Comparison of ENCODE assay signal across 15 mouse cellular contexts in the genomic region with DNA sequence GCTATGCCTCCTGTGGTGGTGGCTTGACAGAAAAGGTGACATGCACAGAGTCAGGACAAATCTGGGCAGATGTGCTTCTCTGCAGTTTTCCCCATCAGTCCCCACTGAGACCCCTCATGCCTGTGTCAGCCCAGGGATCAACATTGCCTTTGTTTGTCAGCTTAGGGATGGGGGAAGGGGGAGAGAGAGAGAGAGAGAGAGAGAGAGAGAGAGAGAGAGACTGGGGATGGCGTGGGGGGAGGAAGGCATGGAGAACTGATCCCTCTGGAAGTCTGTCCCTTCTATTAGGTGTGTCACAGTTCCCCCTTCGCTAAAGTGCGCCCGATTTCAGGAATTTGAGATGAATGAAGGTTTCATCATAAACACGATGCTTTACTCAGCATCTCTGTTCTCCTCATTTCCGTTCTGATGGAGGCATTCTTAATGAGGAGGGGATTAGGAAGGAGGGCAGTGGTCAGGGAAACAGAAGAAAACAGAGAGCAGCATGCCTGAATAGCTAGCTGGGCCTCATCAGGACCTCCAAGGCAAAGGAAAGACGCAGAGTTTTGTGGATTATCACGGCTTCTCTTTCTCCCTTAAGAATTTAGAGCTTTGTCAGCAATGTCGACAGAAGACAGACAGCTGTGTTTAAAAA. TPM values are rescaled to one million over a fixed set of nuclear protein-coding genes. Genes with fewer than 3 reads are reported as not detected.
A peak's percentile ranks its signal among the peaks of the same experiment; 100 is the strongest.
DNase-seq lines count a peak whose midpoint lies in the region; ATAC-seq lines count a peak whose summit lies in the region.
"Had no signal": no experiment of that assay in that cellular context is flagged by ENCODE, and none has a peak within 500 bp of the region (broad histone marks: within the 10 kb centered on the region; RNA-seq: fewer than 3 reads in every experiment).

No protein-coding gene starts in this region.

- H3K9me3 ChIP-seq in hindbrain, embryonic 10.5 days: no peaks in the 10 kb centered on the region
- H3K9me3 ChIP-seq in hindbrain, embryonic 14.5 days (ENCODE audit: control insufficient read depth, low read length): no peaks in the 10 kb centered on the region
- 0 out of 2 replicates have a peak, but pooled peaks cover 2% of the 10 kb centered on the region for H3K9me3 ChIP-seq in forebrain, embryonic 16.5 days (ENCODE audit: control insufficient read depth, low read length)
- H3K9me3 ChIP-seq in neural tube, embryonic 12.5 days: no peaks in the 10 kb centered on the region
- no peaks in the 10 kb centered on the region for H3K9me3 ChIP-seq in liver, embryonic 12.5 days (replicated peaks)

- H3K27me3 ChIP-seq in hindbrain, embryonic 10.5 days (ENCODE audit: insufficient read depth, poor library complexity, severe bottlenecking): no peaks in the 10 kb centered on the region
- H3K27me3 ChIP-seq in hindbrain, embryonic 14.5 days (ENCODE audit: control insufficient read depth, insufficient read depth, low read length): no peaks in the 10 kb centered on the region
- H3K27me3 ChIP-seq in forebrain, embryonic 16.5 days (replicated peaks; ENCODE audit: control insufficient read depth, insufficient read depth, low read length): no peaks in the 10 kb centered on the region
- no peaks in the 10 kb centered on the region for H3K27me3 ChIP-seq in neural tube, embryonic 12.5 days (replicated peaks)
- H3K27me3 ChIP-seq in liver, embryonic 12.5 days (replicated peaks): no peaks in the 10 kb centered on the region

- 0 out of 2 replicates have a peak overlapping the region, but pooled peaks have one; percentile 4 for H3K4me3 ChIP-seq in hindbrain, embryonic 10.5 days
- H3K4me3 ChIP-seq in hindbrain, embryonic 14.5 days (replicated peaks; ENCODE audit: low read length): no peak overlapping the region
- H3K4me3 ChIP-seq in forebrain, embryonic 16.5 days (replicated peaks; ENCODE audit: low read length): no peak overlapping the region
- no peak overlapping the region for H3K4me3 ChIP-seq in neural tube, embryonic 12.5 days
- H3K4me3 ChIP-seq in liver, embryonic 12.5 days: no peak overlapping the region

- H3K36me3 ChIP-seq in hindbrain, embryonic 10.5 days: peaks cover 4% of the 10 kb centered on the region; the same call in 1 of the 2 replicates
- H3K36me3 ChIP-seq in hindbrain, embryonic 14.5 days (replicated peaks; ENCODE audit: control insufficient read depth, insufficient read depth): no peaks in the 10 kb centered on the region
- H3K36me3 ChIP-seq in forebrain, embryonic 16.5 days (ENCODE audit: control insufficient read depth, insufficient read depth): no peaks in the 10 kb centered on the region
- no peaks in the 10 kb centered on the region for H3K36me3 ChIP-seq in neural tube, embryonic 12.5 days
- H3K36me3 ChIP-seq in liver, embryonic 12.5 days: no peaks in the 10 kb centered on the region

- ATAC-seq in hindbrain, embryonic 14.5 days (ENCODE audit: low FRiP score): no peak
- peak; percentile 29; the same call in 1 of the 2 replicates for ATAC-seq in forebrain, embryonic 16.5 days
- 0 out of 2 replicates have a peak, but pooled peaks have one; percentile 25 for ATAC-seq in neural tube, embryonic 12.5 days (ENCODE audit: low FRiP score, low read depth)
- ATAC-seq in liver, embryonic 12.5 days: no peak
- ATAC-seq in erythroblast, adult 5-6 weeks (replicated peaks; ENCODE audit: low FRiP score, poor library complexity, severe bottlenecking): no peak

- peaks cover 42% of the 10 kb centered on the region for H3K4me1 ChIP-seq in hindbrain, embryonic 10.5 days (replicated peaks)
- peaks cover 11% of the 10 kb centered on the region; the same call in 1 of the 2 replicates for H3K4me1 ChIP-seq in hindbrain, embryonic 14.5 days (replicated peaks; ENCODE audit: control insufficient read depth, insufficient read depth, low read length)
- H3K4me1 ChIP-seq in forebrain, embryonic 16.5 days (replicated peaks; ENCODE audit: control insufficient read depth, insufficient read depth, low read length): peaks cover 10% of the 10 kb centered on the region
- H3K4me1 ChIP-seq in neural tube, embryonic 12.5 days: peaks cover 14% of the 10 kb centered on the region; the same call in 1 of the 2 replicates
- 0 out of 2 replicates have a peak, but pooled peaks cover under 1% of the 10 kb centered on the region for H3K4me1 ChIP-seq in liver, embryonic 12.5 days

- 11% methylated on average over 9 of the region's 9 CpGs for WGBS in hindbrain, embryonic 10.5 days
- WGBS in hindbrain, embryonic 14.5 days: 14% methylated on average over 9 of the region's 9 CpGs
- WGBS in forebrain, embryonic 16.5 days: 6% methylated on average over 9 of the region's 9 CpGs
- WGBS in neural tube, embryonic 12.5 days: 26% methylated on average over 9 of the region's 9 CpGs
- 43% methylated on average over 9 of the region's 9 CpGs for WGBS in liver, embryonic 12.5 days (ENCODE audit: insufficient replicate concordance)

- peak; percentile 20 for DNase-seq in hindbrain, embryonic 10.5 days (ENCODE audit: low spot score)
- no peak for DNase-seq in hindbrain, embryonic 14.5 days (ENCODE audit: low spot score)
- DNase-seq in embryo, embryonic 10 days (ENCODE audit: low spot score): peak; percentile 44
- no peak for DNase-seq in thymus, postnatal 36 days
- DNase-seq: B cell, adult 2 months; cerebellum, adult 11 months; gastrocnemius, postnatal 25 days; kidney, postnatal 10 days; lung, embryonic 14.5 days; right cerebral cortex, postnatal 25 days had no signal

- no peak overlapping the region for H3K4me2 ChIP-seq in hindbrain, embryonic 14.5 days (replicated peaks)
- H3K4me2 ChIP-seq in forebrain, embryonic 16.5 days (ENCODE audit: low read length): no peak overlapping the region
- H3K4me2 ChIP-seq in neural tube, embryonic 12.5 days (replicated peaks): 0 out of 2 replicates have a peak overlapping the region, but pooled peaks have one; percentile 7
- H3K4me2 ChIP-seq in liver, embryonic 12.5 days: no peak overlapping the region
- H3K4me2 ChIP-seq: lung, embryonic 14.5 days had no signal

- no peak overlapping the region for H3K9ac ChIP-seq in hindbrain, embryonic 14.5 days
- H3K9ac ChIP-seq in forebrain, embryonic 16.5 days (replicated peaks; ENCODE audit: low read depth, low read length): no peak overlapping the region
- H3K9ac ChIP-seq in neural tube, embryonic 12.5 days: no peak overlapping the region
- H3K9ac ChIP-seq in liver, embryonic 12.5 days: no peak overlapping the region
- H3K9ac ChIP-seq: lung, embryonic 14.5 days had no signal

- peak overlapping the region; percentile 81 for H3K27ac ChIP-seq in hindbrain, embryonic 10.5 days
- no peak overlapping the region for H3K27ac ChIP-seq in hindbrain, embryonic 14.5 days
- H3K27ac ChIP-seq in forebrain, embryonic 16.5 days (ENCODE audit: low read length): no peak overlapping the region
- no peak overlapping the region for H3K27ac ChIP-seq in neural tube, embryonic 12.5 days
- H3K27ac ChIP-seq in liver, embryonic 12.5 days: no peak overlapping the region
- H3K27ac ChIP-seq: macrophage had no signal

RNA-seq across cellular contexts. Expression of a gene that starts 24.1 kb away (rescaled TPM):
- polyA plus RNA-seq in hindbrain, embryonic 10.5 days (2016; fragmentation: Nextera tagmentation; extraction: Ambion mirVana): 37.5 and 48.9 TPM in 2 replicates
- 49.0 and 51.0 TPM in 2 replicates for polyA plus RNA-seq in hindbrain, embryonic 14.5 days (2014; fragmentation: Nextera tagmentation; extraction: Ambion mirVana)
- 30.9 and 33.5 TPM in 2 replicates for polyA plus RNA-seq in forebrain, embryonic 16.5 days (2015; fragmentation: Nextera tagmentation; extraction: Ambion mirVana)
- polyA plus RNA-seq in neural tube, embryonic 12.5 days (2016; fragmentation: Nextera tagmentation; extraction: Ambion mirVana): 41.8 and 46.4 TPM in 2 replicates
- polyA plus RNA-seq in liver, embryonic 12.5 days (2016; fragmentation: Nextera tagmentation; extraction: Ambion mirVana): 3.9 and 4.8 TPM in 2 replicates
- not detected in 2 replicates for total RNA-seq in erythroblast, adult 5-6 weeks (2015; ENCODE audit: low replicate concordance)
- total RNA-seq in erythroblast, adult 5-6 weeks (2017; ENCODE audit: low replicate concordance): not detected in 2 replicates
- polyA plus RNA-seq: macrophage had no signal

Comparison
In these comparisons a context has a peak if more than half of its experiments do, and no peak if none do; other contexts are left out.
1. DNase-seq: peak in hindbrain, embryonic 10.5 days (single experiment) and embryo, embryonic 10 days (single experiment); none in hindbrain, embryonic 14.5 days (single experiment) and thymus, postnatal 36 days (0 of 2).
2. ATAC-seq: peak in forebrain, embryonic 16.5 days (single experiment) and neural tube, embryonic 12.5 days (single experiment); none in hindbrain, embryonic 14.5 days (single experiment), liver, embryonic 12.5 days (single experiment) and erythroblast, adult 5-6 weeks (single experiment).